ENCODE assay signal across 8 mouse cellular contexts in genomic region chr3:86844804-86845481, GRCm38 (mm10).
DNase-seq lines count a peak whose midpoint lies in the region; ATAC-seq and TF ChIP-seq lines count a peak whose summit lies in the region.

No protein-coding gene starts in this region.

- H3K36me3 ChIP-seq in limb, embryonic 13.5 days = no peaks in the 10 kb centered on the region

- DNase-seq in lung, postnatal 25 days (ENCODE audit: low spot score) = peak; percentile 8
- no peak for DNase-seq in lung, postnatal 10 days
- peak; percentile 57 for DNase-seq in thymus, postnatal 14 days
- DNase-seq in cerebellum, adult 11-12 months = no peak
- DNase-seq in heart, postnatal 36 days = no peak

- peak overlapping the region; percentile 17; the same call in 1 of the 2 replicates for H3K4me2 ChIP-seq in limb, embryonic 13.5 days (replicated peaks)

- TF ChIP-seq CTCF in embryonic fibroblast, embryonic 13.5 days (IDR thresholded peaks at IDR 0.05; ENCODE audit: borderline replicate concordance, insufficient read depth, low read length) = no peak

- intact Hi-C loops in heart, postnatal 36 days (cut with DNase I) = no loop called here

- peak overlapping the region; percentile 18; the same call in 1 of the 2 replicates for H3K27ac ChIP-seq in embryonic fibroblast, embryonic 13.5 days (ENCODE audit: insufficient read depth, low read length)
- no peak overlapping the region for H3K27ac ChIP-seq in limb, embryonic 13.5 days

- no peak for ATAC-seq in limb, embryonic 13.5 days (ENCODE audit: low FRiP score, low read depth)
- ATAC-seq in monocyte, adult 5-6 weeks (replicated peaks; ENCODE audit: insufficient number of reproducible peaks, low FRiP score, low TSS enrichment, poor library complexity, severe bottlenecking) = no peak

- peaks cover 5% of the 10 kb centered on the region for H3K4me1 ChIP-seq in embryonic fibroblast, embryonic 13.5 days (ENCODE audit: control insufficient read depth, insufficient read depth, low read length)
- peaks cover 31% of the 10 kb centered on the region for H3K4me1 ChIP-seq in limb, embryonic 13.5 days

- no peak for TF ChIP-seq POLR2A in embryonic fibroblast, embryonic 13.5 days (IDR thresholded peaks at IDR 0.05; ENCODE audit: low read depth, low read length)

- no peak overlapping the region for H3K4me3 ChIP-seq in embryonic fibroblast, embryonic 13.5 days (ENCODE audit: insufficient read depth, low read length)
- no peak overlapping the region for H3K4me3 ChIP-seq in limb, embryonic 13.5 days

- H3K9me3 ChIP-seq in limb, embryonic 13.5 days = no peaks in the 10 kb centered on the region

- H3K27me3 ChIP-seq in limb, embryonic 13.5 days = no peaks in the 10 kb centered on the region

- 19% methylated on average over 8 of the region's 8 CpGs for whole genome bisulfite sequencing in limb, embryonic 13.5 days

- H3K9ac ChIP-seq in limb, embryonic 13.5 days = no peak overlapping the region

Comparison
In these comparisons a context has a peak if more than half of its experiments do, and no peak if none do; other contexts are left out.
1. DNase-seq: peak in lung, postnatal 25 days (single experiment) and thymus, postnatal 14 days (single experiment); none in lung, postnatal 10 days (single experiment), cerebellum, adult 11-12 months (single experiment) and heart, postnatal 36 days (0 of 2).